Mouse (Mus musculus): Measurements from ENCODE around the gene Ube2v1. TPM values are rescaled to one million over a fixed set of nuclear protein-coding genes. Genes with fewer than 3 reads are reported as not detected.
"Not testable (repeated sequence)": the region's sequence is repeated elsewhere in the genome, so short reads cannot be mapped to it uniquely, and the experiment has no call there.

Ube2v1 gene
- polyA plus RNA-seq, 1 experiment from 2014 or later: 416 TPM

DNA sequence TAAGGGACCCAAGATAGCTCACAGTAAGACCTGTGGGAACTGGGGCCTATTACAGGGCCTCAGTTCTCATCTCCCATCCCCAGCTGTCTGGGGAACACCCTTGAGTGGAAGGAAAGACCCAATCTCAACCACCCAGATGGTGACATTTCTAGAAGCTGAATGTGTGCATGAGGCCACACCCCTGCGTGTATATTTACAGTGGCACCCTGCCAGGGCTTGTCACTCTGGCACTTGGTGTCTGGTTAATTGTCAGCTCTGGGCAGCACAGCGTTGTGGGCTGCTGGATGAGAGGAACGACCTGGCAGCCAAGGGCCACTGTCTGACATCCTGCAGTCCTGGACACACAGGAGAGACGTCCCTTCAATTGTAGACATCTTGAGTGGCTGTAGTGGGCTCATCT is 3.0 kb downstream of the Ube2v1 start:
- Histone ChIP-seq H3K27me3 (ENCODE audit: poor library complexity, severe bottlenecking) (no peaks in the 10 kb centered on the region), H3K36me3 (replicated peaks) (peaks cover 45% of the 10 kb centered on the region), H3K4me1 (peaks cover 64% of the 10 kb centered on the region), H3K27ac (peak overlapping the region; percentile 69; the same call in 1 of the 2 replicates), H3K4me3 (peak overlapping the region; percentile 89; the same call in 1 of the 2 replicates), H3K9me3 (no peaks in the 10 kb centered on the region)
- DNase-seq (ENCODE audit: extremely low spot score, low spot score): no peak
- WGBS: 85% methylated on average over 4 of the region's 4 CpGs

DNA sequence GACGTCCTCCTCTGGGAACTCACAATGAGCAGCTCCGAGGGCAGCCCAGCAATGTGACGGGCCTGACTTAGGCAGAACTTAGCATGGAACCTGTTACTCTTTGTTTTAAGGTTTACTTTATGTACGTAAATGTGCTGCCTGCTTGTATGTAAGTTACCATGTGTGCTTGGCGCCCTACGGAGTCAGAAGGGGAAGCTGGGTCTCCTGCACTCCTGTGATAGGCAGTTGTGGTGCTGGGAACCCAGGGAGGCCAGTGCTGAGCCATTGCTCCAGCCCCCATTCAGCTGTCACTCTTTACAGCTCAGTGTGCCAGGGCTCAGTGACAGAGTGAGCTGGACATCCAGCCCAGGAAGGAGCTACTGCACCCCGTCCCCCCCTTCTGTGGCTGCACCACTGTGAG is 4.9 kb downstream of the Ube2v1 start:
- 91% methylated on average over 7 of the region's 7 CpGs for whole genome bisulfite sequencing
- H3K27me3 ChIP-seq (ENCODE audit: poor library complexity, severe bottlenecking): no peaks in the 10 kb centered on the region
- H3K9me3 ChIP-seq: no peaks in the 10 kb centered on the region
- H3K27ac ChIP-seq: no peak overlapping the region
- H3K4me3 ChIP-seq: no peak overlapping the region
- peaks cover 49% of the 10 kb centered on the region for H3K4me1 ChIP-seq
- peaks cover 52% of the 10 kb centered on the region for H3K36me3 ChIP-seq (replicated peaks)
- DNase-seq (ENCODE audit: extremely low spot score, low spot score): no peak

DNA sequence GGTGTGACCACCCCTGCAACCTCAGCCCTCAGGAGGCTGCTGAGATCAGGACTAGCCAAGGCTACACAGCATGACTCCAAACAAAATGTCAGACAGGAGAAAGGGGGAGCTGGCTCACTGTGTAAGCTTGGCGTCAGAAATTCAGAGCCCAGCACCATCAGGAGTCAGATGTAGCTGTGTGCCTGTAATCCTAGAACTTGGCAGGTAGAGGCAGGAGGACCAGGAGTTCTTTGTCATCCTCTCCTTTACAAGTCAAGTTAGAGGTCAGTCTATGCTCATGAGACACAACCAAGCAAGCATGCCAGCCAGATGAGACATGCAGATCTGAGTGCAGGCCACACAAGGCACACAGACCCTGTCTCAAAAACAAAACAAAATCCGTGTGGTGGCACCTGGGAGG is 6.2 kb downstream of the Ube2v1 start:
- no peak for DNase-seq (ENCODE audit: extremely low spot score, low spot score)
- Histone ChIP-seq H3K27ac (no peak overlapping the region), H3K4me3 (no peak overlapping the region), H3K9me3 (no peaks in the 10 kb centered on the region), H3K4me1 (peaks cover 51% of the 10 kb centered on the region), H3K36me3 (replicated peaks) (peaks cover 65% of the 10 kb centered on the region), H3K27me3 (ENCODE audit: poor library complexity, severe bottlenecking) (no peaks in the 10 kb centered on the region)
- WGBS: 60% methylated on average over 2 of the region's 2 CpGs

DNA sequence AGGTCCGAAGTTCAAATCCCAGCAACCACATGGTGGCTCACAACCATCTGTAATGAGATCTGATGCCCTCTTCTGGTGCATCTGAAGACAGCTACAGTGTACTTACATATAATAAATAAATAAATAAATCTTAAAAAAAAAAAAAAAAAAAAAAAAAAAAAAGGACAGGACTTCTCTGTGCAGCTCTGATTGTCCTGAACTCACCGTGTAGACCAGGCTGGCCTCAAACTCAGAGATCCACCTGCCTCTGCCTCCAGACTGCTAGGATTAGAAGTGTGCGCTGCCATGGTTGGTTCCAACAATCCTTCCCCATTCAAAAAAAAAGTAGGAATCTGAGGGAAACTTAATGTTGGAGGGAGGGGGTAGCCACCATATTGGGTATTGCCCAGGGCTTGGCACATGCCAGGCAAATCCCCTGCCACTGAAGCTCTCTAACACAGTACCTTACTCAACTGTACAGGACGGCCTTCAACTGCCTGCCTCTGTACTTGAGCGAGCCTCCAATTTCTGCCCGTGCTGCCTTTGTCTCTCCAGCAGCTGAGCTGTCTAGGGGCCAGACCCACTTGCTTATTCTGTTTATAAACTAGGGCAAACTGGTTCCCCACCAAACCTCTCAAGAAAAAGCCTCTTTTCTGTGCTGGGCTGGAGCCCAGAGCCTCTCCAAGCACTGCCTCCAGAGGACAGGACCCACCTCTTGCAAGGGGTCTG is 7.4 kb downstream of the Ube2v1 start:
- Histone ChIP-seq H3K9me3 (no peaks in the 10 kb centered on the region), H3K27ac (no peak overlapping the region), H3K36me3 (replicated peaks) (peaks cover 62% of the 10 kb centered on the region), H3K4me1 (peaks cover 39% of the 10 kb centered on the region), H3K27me3 (ENCODE audit: poor library complexity, severe bottlenecking) (no peaks in the 10 kb centered on the region), H3K4me3 (no peak overlapping the region)
- WGBS: 94% methylated on average over 5 of the region's 6 CpGs
- DNase-seq (ENCODE audit: extremely low spot score, low spot score): no peak

DNA sequence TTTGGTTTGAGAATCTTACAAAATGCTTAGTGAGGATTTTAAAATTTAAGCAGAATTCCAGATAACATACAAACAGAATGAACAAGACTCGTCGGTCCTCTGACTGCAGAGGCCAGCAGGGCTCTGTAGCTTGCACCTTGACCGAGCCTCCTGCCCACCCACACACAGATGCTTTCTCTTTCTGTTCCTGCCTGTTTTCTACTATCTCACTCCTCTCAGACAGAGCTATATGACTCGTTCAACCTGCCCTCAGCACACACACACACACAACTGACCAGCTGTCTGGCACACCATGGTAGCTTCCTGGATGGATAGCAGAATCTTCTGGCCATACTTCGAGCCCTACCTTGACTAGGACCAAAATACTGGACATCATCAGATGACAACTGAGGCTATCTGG is 8.9 kb downstream of the Ube2v1 start:
- Histone ChIP-seq H3K27me3 (ENCODE audit: poor library complexity, severe bottlenecking) (no peaks in the 10 kb centered on the region), H3K4me3 (no peak overlapping the region), H3K36me3 (replicated peaks) (peaks cover 59% of the 10 kb centered on the region), H3K27ac (no peak overlapping the region), H3K9me3 (no peaks in the 10 kb centered on the region), H3K4me1 (peaks cover 24% of the 10 kb centered on the region)
- WGBS: 92% methylated on average over 5 of the region's 5 CpGs
- DNase-seq (ENCODE audit: extremely low spot score, low spot score): no peak

DNA sequence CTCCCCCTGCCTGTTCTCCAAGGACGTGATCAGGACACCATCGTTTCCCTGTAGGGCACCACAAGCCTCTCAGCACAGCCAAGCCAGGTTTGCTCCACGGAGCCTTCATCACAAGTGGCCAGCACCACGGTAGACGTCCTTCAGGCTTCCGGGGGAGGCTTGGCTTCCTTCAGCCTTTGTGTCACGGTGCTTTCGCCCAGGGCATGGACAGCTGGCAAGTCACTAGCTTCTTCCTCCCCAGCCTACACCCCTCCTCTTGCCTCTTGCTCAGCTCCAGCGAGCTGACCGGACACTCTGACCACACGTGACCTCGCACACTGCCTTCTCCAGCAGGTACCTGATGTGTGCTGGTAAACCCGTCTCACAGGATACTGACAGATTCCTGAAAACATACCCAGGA is 9.5 kb downstream of the Ube2v1 start:
- H3K27me3 ChIP-seq (ENCODE audit: poor library complexity, severe bottlenecking): no peaks in the 10 kb centered on the region
- no peak for DNase-seq (ENCODE audit: extremely low spot score, low spot score)
- no peaks in the 10 kb centered on the region for H3K9me3 ChIP-seq
- H3K36me3 ChIP-seq (replicated peaks): peaks cover 59% of the 10 kb centered on the region
- H3K27ac ChIP-seq: no peak overlapping the region
- WGBS: 92% methylated on average over 13 of the region's 13 CpGs
- H3K4me3 ChIP-seq: no peak overlapping the region
- peaks cover 19% of the 10 kb centered on the region for H3K4me1 ChIP-seq

DNA sequence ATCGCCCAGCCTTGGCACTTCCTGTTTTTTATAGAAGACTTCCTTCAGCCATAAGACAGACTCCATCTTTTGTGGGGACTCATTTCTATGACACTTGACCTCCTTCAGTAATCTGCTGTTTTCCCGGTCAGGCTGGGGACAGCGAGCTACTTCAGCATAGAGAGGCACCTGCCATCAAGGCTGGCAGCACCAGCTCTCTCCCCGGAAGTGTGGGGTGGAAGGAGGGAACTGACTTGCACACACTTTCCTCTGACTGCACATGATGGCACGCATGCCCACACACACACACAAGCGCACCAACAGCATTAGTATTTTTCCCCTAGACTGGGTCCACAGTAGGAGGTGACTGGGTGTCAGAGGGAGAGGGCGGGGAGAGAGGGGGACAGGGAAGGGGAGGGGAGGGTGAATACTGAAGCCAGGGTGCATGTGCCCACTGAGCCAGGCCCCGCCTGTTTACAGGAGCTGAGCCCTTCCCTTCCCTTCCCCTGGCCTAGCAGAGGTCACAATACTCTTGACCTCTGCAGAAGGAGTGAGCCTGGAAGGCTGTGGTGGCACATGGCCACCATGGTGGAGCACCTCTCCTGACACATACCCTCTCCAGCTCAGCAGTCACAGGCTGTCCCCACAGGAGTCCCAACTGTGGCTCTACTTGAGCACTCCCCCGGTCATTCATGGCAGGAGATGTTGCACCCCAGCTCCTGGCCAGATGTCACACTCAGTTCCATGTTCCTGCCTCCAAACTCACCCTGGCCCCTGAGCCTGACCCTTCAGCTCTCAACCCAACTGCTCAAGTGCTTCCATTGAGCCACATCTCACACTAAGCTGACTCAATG is 10.4 kb downstream of the Ube2v1 start:
- no peak for DNase-seq (ENCODE audit: extremely low spot score, low spot score)
- H3K9me3 ChIP-seq: no peaks in the 10 kb centered on the region
- peaks cover 18% of the 10 kb centered on the region for H3K4me1 ChIP-seq
- H3K4me3 ChIP-seq: no peak overlapping the region
- peaks cover 59% of the 10 kb centered on the region for H3K36me3 ChIP-seq (replicated peaks)
- H3K27me3 ChIP-seq (ENCODE audit: poor library complexity, severe bottlenecking): no peaks in the 10 kb centered on the region
- WGBS: 85% methylated on average over 9 of the region's 9 CpGs
- no peak overlapping the region for H3K27ac ChIP-seq

DNA sequence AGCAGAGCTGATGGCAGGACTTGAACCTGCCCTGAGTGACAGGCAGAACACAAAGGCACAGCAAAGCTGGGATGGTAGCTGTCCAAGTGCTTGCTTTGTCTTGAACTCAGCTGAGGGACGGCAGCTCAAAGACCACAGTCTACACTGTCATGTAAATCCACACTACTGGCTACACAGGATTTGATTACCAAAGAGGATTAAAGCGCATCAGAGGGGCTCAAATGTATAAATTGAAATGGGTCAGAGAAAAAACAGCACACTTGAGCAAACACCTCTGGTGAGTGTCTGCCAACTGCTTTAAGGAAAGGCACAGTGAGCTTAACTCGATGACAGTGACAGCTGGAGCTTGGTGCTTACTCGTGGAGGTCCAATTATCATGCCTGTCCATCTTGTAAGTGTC is 14.4 kb downstream of the Ube2v1 start:
- Histone ChIP-seq H3K27ac (no peak overlapping the region), H3K4me1 (peaks cover 12% of the 10 kb centered on the region), H3K36me3 (replicated peaks) (peaks cover 87% of the 10 kb centered on the region), H3K27me3 (ENCODE audit: poor library complexity, severe bottlenecking) (no peaks in the 10 kb centered on the region), H3K9me3 (peaks cover 8% of the 10 kb centered on the region; the same call in 1 of the 2 replicates), H3K4me3 (no peak overlapping the region)
- 87% methylated on average over 4 of the region's 4 CpGs for WGBS
- DNase-seq (ENCODE audit: extremely low spot score, low spot score): no peak

DNA sequence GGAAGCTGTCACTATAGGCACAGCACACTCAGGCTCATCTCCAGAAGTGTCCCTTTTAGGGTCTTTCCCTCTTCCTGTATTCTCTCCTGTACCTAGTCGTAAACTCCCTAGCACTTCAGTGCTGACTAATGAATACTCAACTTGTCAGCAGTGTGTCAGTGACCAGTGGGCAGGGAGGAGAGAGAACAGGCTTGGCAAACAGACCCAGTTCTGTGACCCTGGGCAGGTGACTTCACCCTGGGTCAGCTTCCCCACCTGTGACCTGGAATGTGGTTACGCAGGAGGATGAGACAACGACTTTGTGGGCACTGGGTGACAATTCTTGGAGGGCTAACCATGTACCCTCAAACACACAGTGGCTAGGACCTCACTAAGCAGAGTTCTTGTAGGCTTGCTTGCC is 14.9 kb downstream of the Ube2v1 start:
- 98% methylated on average over 3 of the region's 3 CpGs for WGBS
- peaks cover 87% of the 10 kb centered on the region for H3K36me3 ChIP-seq (replicated peaks)

DNA sequence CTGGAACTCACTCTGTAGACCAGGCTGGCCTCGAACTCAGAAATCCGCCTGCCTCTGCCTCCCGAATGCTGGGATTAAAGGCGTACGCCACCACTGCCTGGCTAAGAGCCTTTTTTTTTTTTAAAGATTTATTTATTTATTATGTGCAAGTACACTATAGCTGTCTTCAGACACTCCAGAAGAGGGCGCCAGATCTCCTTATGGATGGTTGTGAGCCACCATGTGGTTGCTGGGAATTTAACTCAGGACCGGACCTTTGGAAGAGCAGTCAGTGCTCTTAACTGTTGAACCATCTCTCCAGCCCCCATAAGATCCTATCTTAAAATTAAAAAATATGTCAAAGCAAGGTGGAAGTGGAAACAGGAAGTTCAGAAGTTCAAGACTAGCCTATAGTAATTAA is 18.6 kb downstream of the Ube2v1 start:
- not testable (repeated sequence) for H3K9me3 ChIP-seq; H3K4me1 ChIP-seq; H3K4me3 ChIP-seq; H3K27ac ChIP-seq; H3K27me3 ChIP-seq (ENCODE audit: poor library complexity, severe bottlenecking); DNase-seq (ENCODE audit: extremely low spot score, low spot score)
- 89% methylated on average over 7 of the region's 7 CpGs for WGBS
- peaks cover 94% of the 10 kb centered on the region for H3K36me3 ChIP-seq (replicated peaks)

More for the DNA sequence above, 14.9 kb downstream of the Ube2v1 start:
- Histone ChIP-seq H3K4me3 (no peak overlapping the region), H3K27me3 (ENCODE audit: poor library complexity, severe bottlenecking) (no peaks in the 10 kb centered on the region), H3K9me3 (peaks cover 8% of the 10 kb centered on the region; the same call in 1 of the 2 replicates), H3K27ac (no peak overlapping the region), H3K4me1 (peaks cover 9% of the 10 kb centered on the region)
- no peak for DNase-seq (ENCODE audit: extremely low spot score, low spot score)

DNA sequence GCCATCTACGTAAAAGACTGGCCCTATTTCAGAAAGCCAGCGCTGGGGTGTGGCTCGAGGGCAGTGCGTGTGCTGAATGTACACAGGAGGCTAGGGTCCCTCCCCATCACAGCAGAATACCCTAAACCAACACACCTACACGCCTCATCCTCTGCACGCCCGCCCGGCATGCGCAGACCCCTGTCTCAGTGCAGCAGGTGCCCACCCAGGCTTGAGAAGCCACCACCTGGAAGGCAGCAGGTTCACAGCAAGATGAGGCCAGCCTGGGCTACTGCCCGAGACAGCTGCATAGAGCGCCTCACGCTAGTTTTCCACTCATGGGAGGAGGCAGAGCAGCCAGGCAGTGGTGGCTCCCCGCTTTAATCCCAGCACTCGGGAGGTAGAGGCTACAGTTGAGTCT is 19.8 kb downstream of the Ube2v1 start:
- 92% methylated on average over 14 of the region's 14 CpGs for WGBS
- 0 out of 2 replicates have a peak overlapping the region, but pooled peaks have one; percentile 22 for H3K27ac ChIP-seq
- no peak overlapping the region for H3K4me3 ChIP-seq
- H3K27me3 ChIP-seq (ENCODE audit: poor library complexity, severe bottlenecking): no peaks in the 10 kb centered on the region
- H3K36me3 ChIP-seq (replicated peaks): peaks cover 88% of the 10 kb centered on the region
- peaks cover 8% of the 10 kb centered on the region; the same call in 1 of the 2 replicates for H3K9me3 ChIP-seq
- DNase-seq (ENCODE audit: extremely low spot score, low spot score): no peak
- H3K4me1 ChIP-seq: no peaks in the 10 kb centered on the region

DNA sequence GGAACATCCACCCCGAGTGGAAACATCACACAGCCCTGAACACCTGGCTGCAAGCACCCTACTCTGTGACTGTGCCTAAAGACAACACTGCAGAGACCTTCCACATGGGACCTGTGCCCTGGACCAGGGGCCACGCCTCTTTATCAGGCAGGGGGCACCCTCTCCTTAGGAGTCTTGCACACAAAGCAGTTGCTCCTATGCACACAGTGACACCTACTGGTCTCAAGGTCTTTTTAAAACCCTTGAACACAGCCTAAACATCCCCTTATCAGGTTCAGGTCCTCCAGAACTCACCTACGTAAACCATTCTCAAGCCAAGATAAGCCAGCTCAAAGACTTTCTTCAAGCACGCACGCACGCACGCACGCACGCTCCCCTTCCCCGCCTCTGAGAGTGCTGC is 20.6 kb downstream of the Ube2v1 start:
- WGBS: 92% methylated on average over 10 of the region's 10 CpGs
- Histone ChIP-seq H3K9me3 (peaks cover 8% of the 10 kb centered on the region; the same call in 1 of the 2 replicates), H3K27ac (no peak overlapping the region), H3K4me3 (no peak overlapping the region), H3K4me1 (no peaks in the 10 kb centered on the region), H3K27me3 (ENCODE audit: poor library complexity, severe bottlenecking) (no peaks in the 10 kb centered on the region), H3K36me3 (replicated peaks) (peaks cover 88% of the 10 kb centered on the region)
- DNase-seq (ENCODE audit: extremely low spot score, low spot score): no peak

DNA sequence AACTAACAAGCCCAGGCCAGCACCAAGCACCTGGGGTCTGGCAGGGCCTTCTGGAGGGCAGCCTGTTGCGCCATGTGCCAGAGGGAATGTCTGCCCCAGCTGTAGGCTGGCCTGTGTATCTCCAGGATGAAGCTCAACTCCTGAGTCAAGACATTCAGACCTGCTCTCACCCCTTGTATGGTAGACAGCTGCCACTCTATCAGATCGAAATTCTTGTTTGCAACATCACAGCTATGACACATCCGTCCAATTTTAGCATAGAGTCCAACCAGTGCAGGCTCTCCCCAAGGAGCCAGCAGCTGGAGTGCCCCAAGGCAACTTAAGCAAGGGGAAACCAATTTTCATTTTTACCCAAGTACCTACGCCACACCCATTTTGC is 25.2 kb downstream of the Ube2v1 start:
- DNase-seq (ENCODE audit: extremely low spot score, low spot score): no peak
- H3K9me3 ChIP-seq: no peaks in the 10 kb centered on the region
- H3K4me1 ChIP-seq: peaks cover 22% of the 10 kb centered on the region
- H3K27ac ChIP-seq: no peak overlapping the region
- H3K27me3 ChIP-seq (ENCODE audit: poor library complexity, severe bottlenecking): peaks cover 16% of the 10 kb centered on the region; the same call in 1 of the 2 replicates
- WGBS: 94% methylated on average over 4 of the region's 4 CpGs
- H3K4me3 ChIP-seq: no peak overlapping the region
- peaks cover 44% of the 10 kb centered on the region for H3K36me3 ChIP-seq (replicated peaks)

Data from forebrain, embryonic 10.5 days (tissue).